33 mouse cellular contexts compared by ENCODE assay signal in the genomic region with DNA sequence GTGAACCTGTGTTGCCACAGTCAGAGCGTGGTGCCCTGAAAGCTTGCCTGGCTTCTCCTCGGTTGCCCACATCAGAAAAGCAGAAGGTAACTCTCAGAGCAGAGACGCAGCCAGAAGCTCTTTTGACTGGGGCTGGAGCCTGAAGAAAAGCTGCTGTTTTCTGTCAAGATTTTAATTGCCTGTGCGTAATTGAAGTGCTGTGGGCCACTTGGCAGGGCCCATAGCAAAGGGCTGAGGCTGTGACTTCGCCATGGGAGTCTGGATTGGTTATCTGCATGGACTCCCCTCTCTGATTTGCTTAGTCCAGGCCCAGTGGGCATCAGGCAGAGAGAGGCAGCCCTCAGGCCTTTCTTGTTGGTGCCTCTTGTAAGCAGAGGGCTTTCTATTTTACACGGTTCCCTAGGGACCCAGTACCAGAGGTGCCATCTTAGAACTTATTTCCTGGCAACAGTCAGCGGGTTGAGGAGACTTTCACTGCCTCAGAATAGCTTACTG. TPM values are rescaled to one million over a fixed set of nuclear protein-coding genes. Genes with fewer than 3 reads are reported as not detected.
DNase-seq lines count a peak whose midpoint lies in the region; ATAC-seq and TF ChIP-seq lines count a peak whose summit lies in the region.
"Had no signal": no experiment of that assay in that cellular context is flagged by ENCODE, and none has a peak within 500 bp of the region (broad histone marks: within the 10 kb centered on the region; RNA-seq: fewer than 3 reads in every experiment).

No protein-coding gene starts in this region.

- no peak overlapping the region for H3K27ac ChIP-seq in forebrain, postnatal 0 days (ENCODE audit: low read depth, low read length)
- no peak overlapping the region for H3K27ac ChIP-seq in forebrain, embryonic 11.5 days (ENCODE audit: low read depth, low read length)
- no peak overlapping the region for H3K27ac ChIP-seq in midbrain, postnatal 0 days (ENCODE audit: low read depth, low read length)
- no peak overlapping the region for H3K27ac ChIP-seq in midbrain, embryonic 16.5 days (ENCODE audit: low read length)
- H3K27ac ChIP-seq: gastrocnemius, adult 2 months; heart, adult 2 months; liver, embryonic 14.5 days; neural tube, embryonic 12.5 days; stomach, embryonic 15.5 days had no signal

- H3K27me3 ChIP-seq in forebrain, postnatal 0 days (ENCODE audit: insufficient read depth, low read length): no peaks in the 10 kb centered on the region
- no peaks in the 10 kb centered on the region for H3K27me3 ChIP-seq in forebrain, embryonic 11.5 days (ENCODE audit: control insufficient read depth, insufficient read depth, low read length)
- H3K27me3 ChIP-seq in midbrain, postnatal 0 days (ENCODE audit: insufficient read depth, low read length): no peaks in the 10 kb centered on the region
- no peaks in the 10 kb centered on the region for H3K27me3 ChIP-seq in midbrain, embryonic 16.5 days (ENCODE audit: control insufficient read depth, insufficient read depth, low read depth, low read length)
- H3K27me3 ChIP-seq: neural tube, embryonic 12.5 days; stomach, embryonic 15.5 days had no signal

- no peak overlapping the region for H3K4me2 ChIP-seq in forebrain, postnatal 0 days (ENCODE audit: low read depth)
- H3K4me2 ChIP-seq in forebrain, embryonic 11.5 days (ENCODE audit: low read depth, low read length, severe bottlenecking): no peak overlapping the region
- no peak overlapping the region for H3K4me2 ChIP-seq in midbrain, postnatal 0 days (ENCODE audit: low read depth, low read length, poor library complexity, severe bottlenecking)
- no peak overlapping the region for H3K4me2 ChIP-seq in midbrain, embryonic 16.5 days (ENCODE audit: low read length)
- H3K4me2 ChIP-seq: heart, embryonic 12.5 days; lung, embryonic 14.5 days; neural tube, embryonic 12.5 days; stomach, embryonic 15.5 days had no signal

- no peak overlapping the region for H3K4me3 ChIP-seq in forebrain, postnatal 0 days (ENCODE audit: low read depth, low read length)
- no peak overlapping the region for H3K4me3 ChIP-seq in forebrain, embryonic 11.5 days (ENCODE audit: low read depth, low read length)
- no peak overlapping the region for H3K4me3 ChIP-seq in midbrain, postnatal 0 days (ENCODE audit: low read depth, low read length)
- H3K4me3 ChIP-seq in midbrain, embryonic 16.5 days (ENCODE audit: low read depth, low read length): no peak overlapping the region
- no peak overlapping the region for H3K4me3 ChIP-seq in lung, adult 2 months (replicated peaks; ENCODE audit: extremely low read depth, low read depth, low read length)
- H3K4me3 ChIP-seq: gastrocnemius, adult 2 months; heart, adult 2 months; heart, embryonic 12.5 days; neural tube, embryonic 12.5 days; stomach, embryonic 15.5 days had no signal

- no peak for DNase-seq in forebrain, postnatal 0 days
- no peak for DNase-seq in forebrain, embryonic 11.5 days (ENCODE audit: low spot score)
- peak; percentile 22 for DNase-seq in midbrain, postnatal 0 days (ENCODE audit: low spot score)
- peak; percentile 49 for DNase-seq in brain, adult 2 months (ENCODE audit: low read depth, low spot score)
- peak; percentile 33 for DNase-seq in telencephalon, adult 2 months (ENCODE audit: low read depth, low spot score)
- no peak for DNase-seq in lung, adult 2 months
- DNase-seq: adrenal gland, postnatal 10 days; cerebellum, adult 18-20 months; cerebellum, postnatal 25 days; gastrocnemius, adult 2 months; heart, adult 2 months; kidney, adult 8-10 months; kidney, postnatal 10 days; layer of hippocampus, postnatal 36 days; liver; lung, embryonic 14.5 days; lung, postnatal 14 days; midbrain, embryonic 14.5 days; right cerebral cortex, postnatal 4 days; thymus, adult 18-20 months; thymus, postnatal 25 days had no signal

- H3K36me3 ChIP-seq in forebrain, postnatal 0 days (ENCODE audit: insufficient read depth): peaks cover 46% of the 10 kb centered on the region
- H3K36me3 ChIP-seq in forebrain, embryonic 11.5 days (ENCODE audit: control insufficient read depth, insufficient read depth, low read length): no peaks in the 10 kb centered on the region
- H3K36me3 ChIP-seq in midbrain, postnatal 0 days (ENCODE audit: insufficient read depth, low read length): peaks cover 46% of the 10 kb centered on the region
- H3K36me3 ChIP-seq in midbrain, embryonic 16.5 days (ENCODE audit: control insufficient read depth, insufficient read depth, low read length): peaks cover 22% of the 10 kb centered on the region
- H3K36me3 ChIP-seq: heart, embryonic 12.5 days; neural tube, embryonic 12.5 days; stomach, embryonic 15.5 days had no signal

- H3K9ac ChIP-seq in forebrain, postnatal 0 days: no peak overlapping the region
- H3K9ac ChIP-seq in forebrain, embryonic 11.5 days (ENCODE audit: low read length): no peak overlapping the region
- no peak overlapping the region for H3K9ac ChIP-seq in midbrain, postnatal 0 days (replicated peaks; ENCODE audit: low read length, poor library complexity, severe bottlenecking)
- H3K9ac ChIP-seq in midbrain, embryonic 16.5 days (ENCODE audit: low read depth, low read length): no peak overlapping the region
- H3K9ac ChIP-seq: heart, embryonic 12.5 days; liver, embryonic 14.5 days; lung, embryonic 14.5 days; neural tube, embryonic 12.5 days; stomach, embryonic 15.5 days had no signal

- no peak for TF ChIP-seq CTCF in forebrain, postnatal 0 days (IDR thresholded peaks at IDR 0.05; ENCODE audit: low read depth)
- TF ChIP-seq CTCF in midbrain, postnatal 0 days (IDR thresholded peaks at IDR 0.05): no peak
- TF ChIP-seq CTCF in lung, adult 2 months (IDR thresholded peaks at IDR 0.05; ENCODE audit: insufficient read depth, low read length): no peak

- no peaks in the 10 kb centered on the region for H3K9me3 ChIP-seq in forebrain, postnatal 0 days (ENCODE audit: low read length)
- H3K9me3 ChIP-seq in forebrain, embryonic 11.5 days (ENCODE audit: control insufficient read depth, low read length): no peaks in the 10 kb centered on the region
- no peaks in the 10 kb centered on the region for H3K9me3 ChIP-seq in midbrain, postnatal 0 days (ENCODE audit: low read length)
- H3K9me3 ChIP-seq in midbrain, embryonic 16.5 days (replicated peaks; ENCODE audit: control insufficient read depth, low read length, poor library complexity, severe bottlenecking): no peaks in the 10 kb centered on the region
- H3K9me3 ChIP-seq: heart, embryonic 12.5 days; neural tube, embryonic 12.5 days; stomach, embryonic 15.5 days had no signal

- 49% methylated on average over 7 of the region's 7 CpGs for WGBS in forebrain, postnatal 0 days
- 77% methylated on average over 7 of the region's 7 CpGs for WGBS in forebrain, embryonic 11.5 days
- WGBS in midbrain, postnatal 0 days: 74% methylated on average over 7 of the region's 7 CpGs
- WGBS in midbrain, embryonic 16.5 days: 75% methylated on average over 7 of the region's 7 CpGs
- 71% methylated on average over 7 of the region's 7 CpGs for WGBS in lung, adult 2 months

- TF ChIP-seq POLR2A in lung, adult 2 months (IDR thresholded peaks at IDR 0.05; ENCODE audit: borderline replicate concordance, extremely low read depth, low read depth, low read length): no peak

- no peaks in the 10 kb centered on the region for H3K4me1 ChIP-seq in forebrain, postnatal 0 days (ENCODE audit: insufficient read depth)
- no peaks in the 10 kb centered on the region for H3K4me1 ChIP-seq in forebrain, embryonic 11.5 days (replicated peaks; ENCODE audit: control insufficient read depth, insufficient read depth, low read length)
- no peaks in the 10 kb centered on the region for H3K4me1 ChIP-seq in midbrain, postnatal 0 days (ENCODE audit: insufficient read depth, low read length)
- H3K4me1 ChIP-seq in midbrain, embryonic 16.5 days (ENCODE audit: control insufficient read depth, insufficient read depth, low read length): no peaks in the 10 kb centered on the region
- H3K4me1 ChIP-seq in lung, adult 2 months (ENCODE audit: control insufficient read depth, insufficient read depth, low read length): no peaks in the 10 kb centered on the region
- H3K4me1 ChIP-seq: heart, embryonic 12.5 days; neural tube, embryonic 12.5 days; stomach, embryonic 15.5 days had no signal

- ATAC-seq in forebrain, postnatal 0 days: peak; percentile 44; the same call in 1 of the 2 replicates
- ATAC-seq in forebrain, embryonic 11.5 days (replicated peaks; ENCODE audit: low FRiP score): no peak
- no peak for ATAC-seq in midbrain, postnatal 0 days (ENCODE audit: low FRiP score)
- no peak for ATAC-seq in midbrain, embryonic 16.5 days
- ATAC-seq: intestine, embryonic 16.5 days had no signal

RNA-seq across cellular contexts. Expression of gene Gm1043, which starts 36.1 kb away (rescaled TPM):
- 22.1 and 26.4 TPM in 2 replicates for total RNA-seq in forebrain, postnatal 0 days (2014; rRNA removed)
- polyA plus RNA-seq in forebrain, postnatal 0 days (2015; fragmentation: Nextera tagmentation; extraction: Ambion mirVana): 1.1 and 1.4 TPM in 2 replicates
- 0.03 and 0.07 TPM in 2 replicates for polyA plus RNA-seq in forebrain, embryonic 11.5 days (2014; fragmentation: Nextera tagmentation; extraction: Ambion mirVana)
- 19.4 and 29.5 TPM in 2 replicates for total RNA-seq in midbrain, postnatal 0 days (2014; rRNA removed)
- 1.2 and 1.6 TPM in 2 replicates for polyA plus RNA-seq in midbrain, postnatal 0 days (2015; fragmentation: Nextera tagmentation; extraction: Ambion mirVana)
- 2.3 and 3.0 TPM in 2 replicates for polyA plus RNA-seq in midbrain, embryonic 16.5 days (2015; fragmentation: Nextera tagmentation; extraction: Ambion mirVana)
- polyA plus RNA-seq in lung, adult 2 months (2012; rRNA removed): 0.28 and 0.38 TPM in 2 replicates
- total RNA-seq: ES-E14; gastrocnemius, adult 2 months; gastrocnemius, postnatal 4 days; heart, adult 2 months; hematopoietic stem cell, adult 5-6 weeks had no signal
- polyA plus RNA-seq: embryonic facial prominence, embryonic 11.5 days; heart, adult 2 months; heart, embryonic 12.5 days; heart, postnatal 0 days; limb, embryonic 11.5 days; liver, embryonic 14.5 days; lung, embryonic 14.5 days had no signal

Comparison
In these comparisons a context has a peak if more than half of its experiments do, and no peak if none do; other contexts are left out.
1. DNase-seq: peak in midbrain, postnatal 0 days (single experiment), brain, adult 2 months (single experiment) and telencephalon, adult 2 months (single experiment); none in forebrain, postnatal 0 days (single experiment), forebrain, embryonic 11.5 days (single experiment) and lung, adult 2 months (single experiment).